Mouse (Mus musculus) stomach, embryonic 16.5 days (tissue): ENCODE data around the gene Pnkd. TPM values are rescaled to one million over a fixed set of nuclear protein-coding genes. Genes with fewer than 3 reads are reported as not detected.

Experiments
- ATAC-seq: fragments of 200-750 bp; cut with Nextera tagmentation; 2 replicates; pipeline ENCODE4 v1.8.0; 2017; ENCODE audit warnings: moderate number of reproducible peaks, moderate TSS enrichment; ENCODE audit not compliant: insufficient read depth, low FRiP score
- H3K27ac ChIP-seq: fragments of 300-500 bp; sonication (generic); 2 replicates; pipeline ENCODE4 v1.5.1; 2014; ENCODE audit warnings: low read length
- H3K27me3 ChIP-seq: fragments of 300-500 bp; sonication (generic); 2 replicates; pipeline ENCODE4 v1.6.1; 2014; ENCODE audit warnings: low read length, control low read depth, mixed read lengths; ENCODE audit not compliant: control insufficient read depth, insufficient read depth
- H3K36me3 ChIP-seq: fragments of 300-500 bp; sonication (generic); 2 replicates; pipeline ENCODE4 v1.6.1; 2014; ENCODE audit warnings: low read length; ENCODE audit not compliant: control insufficient read depth, insufficient read depth
- H3K4me1 ChIP-seq: fragments of 300-500 bp; sonication (generic); 2 replicates; pipeline ENCODE4 v1.6.1; 2014; ENCODE audit warnings: low read length, control low read depth, mixed read lengths; ENCODE audit not compliant: control insufficient read depth, insufficient read depth
- H3K4me2 ChIP-seq: fragments of 300-500 bp; sonication (generic); 2 replicates; pipeline ENCODE4 v1.6.1; 2014; ENCODE audit warnings: low read depth, low read length, mixed read lengths
- H3K4me3 ChIP-seq: fragments of 300-500 bp; sonication (generic); replicated peaks from 2 replicates; pipeline ENCODE4 v1.5.1; 2014; ENCODE audit warnings: mild to moderate bottlenecking, low read length
- H3K9ac ChIP-seq: fragments of 300-500 bp; sonication (generic); 2 replicates; pipeline ENCODE4 v1.6.1; 2014; ENCODE audit warnings: low read length
- H3K9me3 ChIP-seq: fragments of 300-500 bp; sonication (generic); replicated peaks from 2 replicates; pipeline ENCODE4 v1.6.1; 2016; ENCODE audit warnings: low read length, control low read depth; ENCODE audit not compliant: control insufficient read depth
- WGBS: fragments of 180-500 bp; shearing (Covaris S2); extraction: QIAGEN DNeasy Blood & Tissue Kit; methylation state at CpG from one replicate; pipeline ENCODE4 v1.1.7; 2014; 5-methylcytosine and 5-hydroxymethylcytosine counted together
- polyA plus RNA-seq: library from polyadenylated mRNA; unstranded; fragments of >200 nt; fragmentation: Nextera tagmentation; extraction: Ambion mirVana; gene quantifications from 2 replicates; pipeline ENCODE4 v1.2.1, GENCODE M21; 2015

The Pnkd gene
- polyA plus RNA-seq, 1 experiment from 2014 or later: 119 TPM

DNA sequence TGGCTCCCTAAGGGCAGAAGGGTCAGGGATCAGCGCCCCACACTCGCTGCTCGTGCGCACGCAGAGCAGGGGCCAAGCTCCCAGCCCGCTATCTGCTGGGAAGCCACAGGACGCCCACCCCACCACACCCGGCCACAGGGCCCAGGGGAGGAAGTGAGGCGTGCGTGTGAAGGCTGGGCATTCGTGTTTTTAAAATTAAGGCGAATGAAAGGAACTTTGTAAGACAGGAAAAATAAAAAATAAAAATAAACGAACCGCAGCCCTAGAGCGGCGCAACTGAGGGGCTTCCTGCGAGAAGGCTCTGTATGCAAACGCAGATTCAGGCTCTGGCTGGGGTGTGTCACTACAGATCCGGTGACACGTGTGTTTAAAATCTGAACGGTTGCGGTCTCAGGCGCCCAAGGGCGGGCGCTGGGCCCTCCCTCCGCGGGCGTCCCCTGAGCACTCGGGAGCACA lies 105.1 kb downstream of the Pnkd start:
- Histone ChIP-seq H3K9me3 (no peaks in the 10 kb centered on the region), H3K27ac (peak overlapping the region; percentile 99), H3K4me2 (peak overlapping the region; percentile 56), H3K27me3 (no peaks in the 10 kb centered on the region), H3K4me3 (peak overlapping the region; percentile 92), H3K36me3 (peaks cover 8% of the 10 kb centered on the region), H3K4me1 (peaks cover 46% of the 10 kb centered on the region), H3K9ac (peak overlapping the region; percentile 71)
- WGBS: 8% methylated on average over 29 of the region's 29 CpGs
- peak; percentile 8; the same call in 1 of the 2 replicates for ATAC-seq

DNA sequence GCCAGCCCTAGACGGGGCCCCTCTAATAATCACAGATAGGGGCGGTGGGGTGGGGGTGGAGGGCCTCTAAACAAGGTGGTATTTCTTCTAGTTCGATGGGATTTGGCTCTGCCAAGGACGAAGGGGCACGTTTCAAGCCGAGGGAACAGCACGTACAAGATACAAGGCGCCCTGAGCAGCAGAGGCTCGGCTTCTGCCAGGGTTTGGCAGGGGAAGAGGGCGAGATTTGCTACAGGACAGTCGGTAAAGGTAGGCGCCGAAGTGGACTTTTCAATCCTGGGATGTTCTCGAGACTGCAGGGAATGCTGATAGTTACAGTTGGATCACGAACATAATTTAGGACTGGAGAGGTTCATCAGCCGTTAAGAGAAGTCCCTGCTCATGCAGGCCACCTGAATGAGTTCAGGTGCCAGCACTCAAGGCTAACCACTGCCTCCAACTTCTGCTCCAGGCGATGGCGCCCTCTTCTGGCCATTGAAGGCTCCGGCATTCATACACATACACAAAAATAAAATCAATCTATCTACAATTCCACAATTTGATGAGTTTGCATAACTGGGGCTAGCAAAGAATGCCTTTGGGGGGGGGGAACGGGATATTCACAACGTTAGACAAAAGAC lies 105.7 kb downstream of the Pnkd start:
- ATAC-seq: no peak
- Histone ChIP-seq H3K4me2 (peak overlapping the region; percentile 56), H3K9me3 (no peaks in the 10 kb centered on the region), H3K27ac (peak overlapping the region; percentile 99), H3K9ac (peak overlapping the region; percentile 71), H3K4me1 (peaks cover 46% of the 10 kb centered on the region), H3K27me3 (no peaks in the 10 kb centered on the region), H3K36me3 (peaks cover 14% of the 10 kb centered on the region), H3K4me3 (peak overlapping the region; percentile 92)
- 3% methylated on average over 21 of the region's 21 CpGs for WGBS

DNA sequence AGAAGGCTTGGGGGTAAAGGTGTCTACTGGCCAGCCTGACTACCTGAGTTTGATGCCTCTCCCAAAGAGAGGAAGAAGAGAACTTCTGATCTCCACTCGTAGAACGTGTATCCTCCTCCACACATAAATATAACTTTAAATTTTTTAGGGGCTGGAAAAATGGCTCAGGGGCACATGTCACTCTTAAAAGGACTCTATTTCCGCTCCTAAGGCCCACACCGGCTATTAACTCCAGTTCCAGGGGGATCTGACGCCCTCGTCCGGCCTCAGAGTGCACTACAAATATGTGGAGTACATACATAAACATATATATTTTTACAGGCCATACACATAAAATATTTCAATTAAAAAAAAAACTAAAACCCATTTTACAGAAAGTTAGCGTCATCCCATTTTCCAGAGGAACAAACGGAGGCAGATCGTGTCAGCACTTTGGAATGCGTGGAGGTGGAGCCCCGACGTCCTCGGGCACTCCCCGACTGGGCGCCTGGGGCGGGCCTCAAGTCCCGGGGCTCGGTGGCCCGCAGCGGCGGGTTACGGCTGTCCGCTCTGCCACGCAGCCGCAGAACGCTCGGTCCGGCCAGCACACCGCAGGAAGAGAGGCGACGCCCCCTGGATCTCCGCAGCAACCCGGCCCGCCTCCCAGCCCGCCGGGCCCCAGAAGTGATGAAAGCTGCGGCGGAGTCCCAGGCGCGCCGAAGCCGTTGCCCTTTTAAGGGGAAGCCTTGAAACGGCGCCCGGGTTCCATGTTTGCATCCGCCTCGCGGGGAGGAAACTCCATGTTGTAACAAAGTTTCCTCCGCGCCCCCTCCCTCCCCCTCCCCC lies 106.4 kb downstream of the Pnkd start, which contains the start of gene Ctdsp1:
TSS of gene Ctdsp1 (plus strand) at position 586 of the 825 bp plus-strand sequence.
- peak; percentile 82 for ATAC-seq
- 3% methylated on average over 49 of the region's 51 CpGs for WGBS
- Histone ChIP-seq H3K4me2 (peak within 1 kb of the TSS; percentile 96), H3K4me3 (peak within 1 kb of the TSS; percentile 92), H3K27ac (peak within 1 kb of the TSS; percentile 99), H3K4me1 (peaks cover 46% of the 10 kb centered on the region), H3K9ac (peak within 1 kb of the TSS; percentile 97), H3K36me3 (peaks cover 14% of the 10 kb centered on the region), H3K9me3 (no peaks in the 10 kb centered on the region), H3K27me3 (no peaks in the 10 kb centered on the region)

DNA sequence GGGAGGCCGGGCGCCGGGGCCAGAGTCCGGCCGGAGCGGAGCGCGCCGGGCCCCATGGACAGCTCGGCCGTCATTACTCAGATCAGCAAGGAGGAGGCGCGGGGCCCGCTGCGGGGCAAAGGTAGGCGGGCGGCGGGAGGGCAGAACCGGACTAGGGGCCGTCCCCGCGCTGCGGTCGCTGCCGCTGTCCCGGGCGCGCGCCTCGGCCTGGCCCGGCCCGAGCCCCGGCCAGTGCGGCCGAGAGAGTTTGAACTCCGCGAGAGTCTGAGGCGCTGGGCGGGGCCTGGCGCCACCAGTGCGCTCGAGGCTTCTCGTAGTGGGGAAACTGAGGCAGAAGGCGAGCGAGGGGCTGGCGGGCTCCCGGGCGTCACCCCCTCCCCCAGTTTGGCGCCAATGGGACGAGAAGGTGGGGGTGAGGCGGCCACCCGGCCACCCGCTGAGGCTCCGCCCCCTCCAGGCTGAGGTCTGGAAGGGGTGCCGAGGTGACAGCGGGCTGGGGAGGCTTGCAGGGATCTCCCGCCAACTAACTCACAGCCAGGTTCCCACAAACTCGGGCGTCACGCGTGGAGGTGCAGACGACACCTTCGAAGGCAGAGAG lies 107.2 kb downstream of the Pnkd start:
- WGBS: under 1% methylated on average over 63 of the region's 63 CpGs
- ATAC-seq: peak; percentile 26
- peak overlapping the region; percentile 92 for H3K4me3 ChIP-seq
- H3K27me3 ChIP-seq: no peaks in the 10 kb centered on the region
- H3K27ac ChIP-seq: peak overlapping the region; percentile 99
- H3K4me2 ChIP-seq: peak overlapping the region; percentile 96
- peaks cover 14% of the 10 kb centered on the region for H3K36me3 ChIP-seq
- H3K9me3 ChIP-seq: no peaks in the 10 kb centered on the region
- H3K4me1 ChIP-seq: peaks cover 50% of the 10 kb centered on the region
- peak overlapping the region; percentile 97 for H3K9ac ChIP-seq

DNA sequence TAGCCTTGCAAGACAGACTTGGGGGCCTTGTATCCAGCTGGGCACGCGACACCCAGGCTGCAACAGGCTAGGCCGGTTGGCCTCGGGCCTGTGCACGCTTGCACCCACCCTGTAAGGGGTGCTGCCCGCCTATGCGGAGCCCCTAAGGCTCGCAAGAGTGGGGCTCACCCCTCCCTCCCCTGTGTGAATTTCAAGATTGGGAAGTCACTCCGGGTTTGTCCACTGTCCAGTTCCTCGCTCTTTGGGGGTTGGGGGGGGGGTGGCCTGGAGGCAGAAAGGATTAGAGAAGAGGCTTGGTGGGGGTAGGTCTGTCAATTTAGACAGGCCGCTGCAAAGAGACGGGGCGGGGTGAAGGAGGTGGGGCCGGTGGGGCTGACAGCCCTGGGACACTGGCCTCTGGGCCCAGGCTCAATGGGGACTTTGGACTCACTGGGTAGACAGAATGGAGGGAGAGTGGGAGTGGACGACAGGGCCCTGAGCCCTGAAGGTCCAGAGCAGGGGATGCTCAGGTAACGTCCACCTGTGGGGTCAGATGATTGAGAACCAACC lies 107.8 kb downstream of the Pnkd start:
- 1% methylated on average over 16 of the region's 16 CpGs for WGBS
- peak overlapping the region; percentile 96 for H3K4me2 ChIP-seq
- ATAC-seq: no peak
- H3K4me3 ChIP-seq: peak overlapping the region; percentile 92
- H3K4me1 ChIP-seq: peaks cover 47% of the 10 kb centered on the region
- H3K27me3 ChIP-seq: no peaks in the 10 kb centered on the region
- peaks cover 14% of the 10 kb centered on the region for H3K36me3 ChIP-seq
- peak overlapping the region; percentile 99 for H3K27ac ChIP-seq
- H3K9ac ChIP-seq: peak overlapping the region; percentile 97
- no peaks in the 10 kb centered on the region for H3K9me3 ChIP-seq

DNA sequence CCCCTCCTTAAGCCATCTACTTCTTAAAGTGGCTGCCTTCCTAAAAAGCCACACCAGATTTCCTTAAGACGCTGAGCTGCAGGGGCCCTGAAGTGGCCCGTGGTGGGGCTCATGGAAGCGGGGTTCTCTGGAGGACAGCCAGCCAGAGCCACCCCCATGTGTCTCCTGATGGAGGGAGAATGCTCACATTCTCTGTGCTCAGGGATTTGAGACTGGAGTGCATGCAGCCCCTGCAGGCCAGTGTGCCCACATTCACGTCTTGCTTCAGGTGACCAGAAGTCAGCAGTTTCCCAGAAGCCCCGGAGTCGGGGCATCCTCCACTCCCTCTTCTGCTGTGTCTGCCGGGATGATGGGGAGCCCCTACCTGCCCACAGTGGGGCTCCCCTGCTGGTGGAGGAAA lies 108.3 kb downstream of the Pnkd start:
- peak overlapping the region; percentile 97 for H3K9ac ChIP-seq
- peak overlapping the region; percentile 96 for H3K4me2 ChIP-seq
- H3K27me3 ChIP-seq: no peaks in the 10 kb centered on the region
- no peak for ATAC-seq
- no peaks in the 10 kb centered on the region for H3K9me3 ChIP-seq
- H3K36me3 ChIP-seq: peaks cover 14% of the 10 kb centered on the region
- 40% methylated on average over 7 of the region's 7 CpGs for WGBS
- H3K4me3 ChIP-seq: peak overlapping the region; percentile 92
- H3K27ac ChIP-seq: peak overlapping the region; percentile 99
- peaks cover 42% of the 10 kb centered on the region for H3K4me1 ChIP-seq

DNA sequence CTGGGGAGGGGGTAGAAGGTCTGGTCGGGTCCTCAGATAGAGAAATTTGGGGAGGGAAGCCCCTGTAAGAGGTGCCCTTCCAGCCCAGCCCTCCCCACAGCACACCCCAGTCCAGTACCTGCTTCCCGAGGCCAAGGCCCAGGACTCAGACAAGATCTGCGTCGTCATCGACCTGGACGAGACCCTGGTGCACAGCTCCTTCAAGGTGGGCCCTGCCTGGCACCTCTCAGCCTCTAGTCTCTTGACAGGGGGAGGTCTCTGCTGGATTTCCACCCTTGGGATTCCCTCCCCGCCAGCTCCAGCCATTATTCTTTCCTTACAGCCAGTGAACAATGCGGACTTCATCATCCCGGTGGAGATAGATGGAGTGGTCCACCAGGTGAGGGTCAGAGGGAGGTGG lies 109.0 kb downstream of the Pnkd start:
- ATAC-seq: no peak
- 83% methylated on average over 9 of the region's 9 CpGs for WGBS
- H3K27ac ChIP-seq: no peak overlapping the region

DNA sequence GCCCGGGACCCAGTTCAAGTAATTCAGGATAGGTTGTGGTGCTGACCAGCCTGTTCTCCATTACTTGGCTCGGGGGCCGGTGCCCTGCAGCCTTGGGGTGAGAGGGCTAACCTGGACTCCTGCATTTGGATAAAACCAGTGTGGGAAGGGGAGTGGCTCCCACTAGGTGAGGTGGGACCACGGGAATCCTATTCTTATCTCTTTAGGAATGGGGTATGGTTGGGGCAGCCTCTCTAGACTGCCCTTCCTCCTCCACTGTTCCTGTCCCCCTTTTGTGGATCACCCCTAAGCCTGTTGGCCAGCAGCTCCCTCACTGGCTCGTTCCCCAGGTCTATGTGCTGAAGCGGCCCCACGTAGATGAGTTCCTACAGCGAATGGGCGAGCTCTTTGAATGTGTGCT lies 109.6 kb downstream of the Pnkd start:
- ATAC-seq: no peak
- Histone ChIP-seq H3K27me3 (no peaks in the 10 kb centered on the region), H3K4me1 (peaks cover 37% of the 10 kb centered on the region), H3K27ac (no peak overlapping the region), H3K36me3 (peaks cover 14% of the 10 kb centered on the region), H3K4me2 (no peak overlapping the region), H3K4me3 (no peak overlapping the region), H3K9me3 (no peaks in the 10 kb centered on the region), H3K9ac (0 out of 2 replicates have a peak overlapping the region, but pooled peaks have one; percentile 16)
- 87% methylated on average over 9 of the region's 9 CpGs for WGBS

More for the DNA sequence above, 109.0 kb downstream of the Pnkd start:
- peak overlapping the region; percentile 96; the same call in 1 of the 2 replicates for H3K4me2 ChIP-seq
- H3K36me3 ChIP-seq: peaks cover 14% of the 10 kb centered on the region
- peak overlapping the region; percentile 97; the same call in 1 of the 2 replicates for H3K9ac ChIP-seq
- no peaks in the 10 kb centered on the region for H3K27me3 ChIP-seq
- no peaks in the 10 kb centered on the region for H3K9me3 ChIP-seq
- H3K4me3 ChIP-seq: no peak overlapping the region
- peaks cover 39% of the 10 kb centered on the region for H3K4me1 ChIP-seq
